10 mouse cellular contexts compared by ENCODE assay signal in the genomic region with DNA sequence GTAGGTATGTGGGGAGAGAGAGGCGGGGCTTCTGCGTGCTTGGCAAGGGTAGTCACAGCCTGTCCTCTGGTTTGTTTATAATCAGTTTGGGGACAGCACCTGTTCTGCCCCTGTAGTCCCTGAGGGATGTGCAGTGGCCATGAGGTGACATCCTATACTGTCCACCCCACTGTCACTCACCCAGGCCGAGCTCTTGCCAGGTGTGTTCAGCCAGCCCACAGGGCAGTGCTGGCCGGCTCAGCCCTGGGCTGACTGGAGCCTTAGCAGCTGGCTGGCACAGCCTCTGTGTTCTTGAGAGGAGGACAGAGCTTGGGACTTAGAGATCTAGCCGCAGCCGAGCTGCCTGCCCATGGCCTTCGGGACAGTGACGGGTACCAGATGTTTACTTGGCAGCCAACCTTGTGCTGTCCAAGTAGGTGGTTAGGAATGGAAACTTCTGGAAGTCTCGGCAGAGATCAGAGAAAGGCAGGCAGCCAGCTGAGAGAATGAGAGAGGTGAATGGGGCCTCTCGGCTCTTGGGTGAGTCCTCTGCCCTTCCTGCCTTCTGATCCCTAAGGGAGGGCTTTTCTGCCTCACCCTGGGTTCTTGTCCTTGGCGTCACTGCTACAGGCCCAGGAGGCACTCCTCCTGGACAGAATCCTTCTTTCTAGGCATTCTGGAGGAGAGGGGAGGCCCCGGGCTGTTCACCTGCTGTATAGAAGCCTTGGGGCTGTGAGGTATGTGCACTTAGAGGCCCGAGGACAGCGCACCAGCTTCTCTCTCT. TPM values are rescaled to one million over a fixed set of nuclear protein-coding genes. Genes with fewer than 3 reads are reported as not detected.
A peak's percentile ranks its signal among the peaks of the same experiment; 100 is the strongest.
DNase-seq lines count a peak whose midpoint lies in the region; ATAC-seq and TF ChIP-seq lines count a peak whose summit lies in the region.
"Had no signal": no experiment of that assay in that cellular context is flagged by ENCODE, and none has a peak within 500 bp of the region (broad histone marks: within the 10 kb centered on the region; RNA-seq: fewer than 3 reads in every experiment).

No protein-coding gene starts in this region.

- WGBS in forebrain, postnatal 0 days = 74% methylated on average over 14 of the region's 14 CpGs
- 72% methylated on average over 14 of the region's 14 CpGs for WGBS in forebrain, embryonic 14.5 days
- 42% methylated on average over 14 of the region's 14 CpGs for WGBS in heart, embryonic 15.5 days
- 73% methylated on average over 14 of the region's 14 CpGs for WGBS in liver, postnatal 0 days (ENCODE audit: insufficient replicate concordance)
- 78% methylated on average over 14 of the region's 14 CpGs for WGBS in midbrain, embryonic 11.5 days

- H3K27me3 ChIP-seq in forebrain, postnatal 0 days (ENCODE audit: insufficient read depth, low read length) = no peaks in the 10 kb centered on the region
- no peaks in the 10 kb centered on the region for H3K27me3 ChIP-seq in forebrain, embryonic 14.5 days (replicated peaks; ENCODE audit: control insufficient read depth, insufficient read depth, low read length)
- H3K27me3 ChIP-seq in heart, embryonic 15.5 days = no peaks in the 10 kb centered on the region
- H3K27me3 ChIP-seq in liver, postnatal 0 days (ENCODE audit: insufficient read depth, low read length) = no peaks in the 10 kb centered on the region
- no peaks in the 10 kb centered on the region for H3K27me3 ChIP-seq in midbrain, embryonic 11.5 days (ENCODE audit: control insufficient read depth, insufficient read depth, low read length)

- peak; percentile 27; the same call in 1 of the 2 replicates for ATAC-seq in forebrain, postnatal 0 days
- ATAC-seq in forebrain, embryonic 14.5 days = no peak
- peak; percentile 45 for ATAC-seq in heart, embryonic 15.5 days (replicated peaks; ENCODE audit: insufficient number of reproducible peaks, insufficient read depth, low FRiP score, low read depth)
- peak; percentile 83 for ATAC-seq in liver, postnatal 0 days
- ATAC-seq in midbrain, embryonic 11.5 days (ENCODE audit: low FRiP score) = no peak

- no peak for DNase-seq in forebrain, postnatal 0 days
- no peak for DNase-seq in forebrain, embryonic 14.5 days (ENCODE audit: low spot score)
- DNase-seq in adipocyte (ENCODE audit: low spot score) = peak; percentile 84
- no peak for DNase-seq in liver, postnatal 0 days
- DNase-seq in right cerebral cortex, adult 18-20 months = no peak
- no peak for DNase-seq in c-Kit-positive CD71-positive TER-119-positive erythroid progenitor cells, embryonic 14.5 days (ENCODE audit: low spot score)
- no peak for DNase-seq in midbrain, embryonic 11.5 days (ENCODE audit: low spot score, missing footprints)
- DNase-seq: cerebellum, adult 11-12 months had no signal

- no peak for TF ChIP-seq CTCF in forebrain, postnatal 0 days (IDR thresholded peaks at IDR 0.05; ENCODE audit: low read depth)
- no peak for TF ChIP-seq CTCF in liver, postnatal 0 days (IDR thresholded peaks at IDR 0.05; ENCODE audit: low read depth)

- H3K36me3 ChIP-seq in forebrain, postnatal 0 days (ENCODE audit: insufficient read depth) = no peaks in the 10 kb centered on the region
- H3K36me3 ChIP-seq in forebrain, embryonic 14.5 days (ENCODE audit: control insufficient read depth, insufficient read depth, low read length) = no peaks in the 10 kb centered on the region
- peaks cover 4% of the 10 kb centered on the region; the same call in 1 of the 2 replicates for H3K36me3 ChIP-seq in heart, embryonic 15.5 days
- H3K36me3 ChIP-seq in liver, postnatal 0 days (replicated peaks; ENCODE audit: insufficient read depth, low read length) = peaks cover 8% of the 10 kb centered on the region; the same call in 1 of the 2 replicates
- no peaks in the 10 kb centered on the region for H3K36me3 ChIP-seq in midbrain, embryonic 11.5 days (ENCODE audit: control insufficient read depth, insufficient read depth, low read length)

- H3K9ac ChIP-seq in forebrain, postnatal 0 days = no peak overlapping the region
- no peak overlapping the region for H3K9ac ChIP-seq in forebrain, embryonic 14.5 days (ENCODE audit: low read length)
- no peak overlapping the region for H3K9ac ChIP-seq in heart, embryonic 15.5 days
- no peak overlapping the region for H3K9ac ChIP-seq in liver, postnatal 0 days (replicated peaks)
- H3K9ac ChIP-seq in midbrain, embryonic 11.5 days (ENCODE audit: low read length) = no peak overlapping the region

- H3K27ac ChIP-seq in forebrain, postnatal 0 days (ENCODE audit: low read depth, low read length) = no peak overlapping the region
- no peak overlapping the region for H3K27ac ChIP-seq in forebrain, embryonic 14.5 days (ENCODE audit: low read depth, low read length)
- H3K27ac ChIP-seq in heart, embryonic 15.5 days = peak overlapping the region; percentile 50
- H3K27ac ChIP-seq in liver, postnatal 0 days (ENCODE audit: low read depth) = peak overlapping the region; percentile 35; the same call in 1 of the 2 replicates
- no peak overlapping the region for H3K27ac ChIP-seq in midbrain, embryonic 11.5 days (ENCODE audit: low read depth, low read length)
- H3K27ac ChIP-seq: macrophage had no signal

- no peak overlapping the region for H3K4me3 ChIP-seq in forebrain, postnatal 0 days (ENCODE audit: low read depth, low read length)
- H3K4me3 ChIP-seq in forebrain, embryonic 14.5 days (ENCODE audit: low read depth, low read length) = no peak overlapping the region
- H3K4me3 ChIP-seq in heart, embryonic 15.5 days = no peak overlapping the region
- no peak overlapping the region for H3K4me3 ChIP-seq in liver, postnatal 0 days (ENCODE audit: low read depth, low read length)
- H3K4me3 ChIP-seq in midbrain, embryonic 11.5 days (ENCODE audit: low read depth, low read length) = no peak overlapping the region

- no peaks in the 10 kb centered on the region for H3K4me1 ChIP-seq in forebrain, postnatal 0 days (ENCODE audit: insufficient read depth)
- H3K4me1 ChIP-seq in forebrain, embryonic 14.5 days (ENCODE audit: control insufficient read depth, insufficient read depth, low read length) = no peaks in the 10 kb centered on the region
- H3K4me1 ChIP-seq in heart, embryonic 15.5 days (replicated peaks) = peaks cover 34% of the 10 kb centered on the region
- H3K4me1 ChIP-seq in liver, postnatal 0 days (ENCODE audit: insufficient read depth) = peaks cover 25% of the 10 kb centered on the region
- H3K4me1 ChIP-seq in midbrain, embryonic 11.5 days (ENCODE audit: control insufficient read depth, insufficient read depth, low read length) = no peaks in the 10 kb centered on the region

- no peak for TF ChIP-seq EP300 in liver, postnatal 0 days (IDR thresholded peaks at IDR 0.05; ENCODE audit: low read depth)

- H3K9me3 ChIP-seq in forebrain, postnatal 0 days (ENCODE audit: low read length) = no peaks in the 10 kb centered on the region
- 0 out of 2 replicates have a peak, but pooled peaks cover 2% of the 10 kb centered on the region for H3K9me3 ChIP-seq in forebrain, embryonic 14.5 days (replicated peaks; ENCODE audit: control insufficient read depth, low read length)
- no peaks in the 10 kb centered on the region for H3K9me3 ChIP-seq in heart, embryonic 15.5 days (replicated peaks)
- H3K9me3 ChIP-seq in liver, postnatal 0 days (ENCODE audit: low read length) = no peaks in the 10 kb centered on the region
- no peaks in the 10 kb centered on the region for H3K9me3 ChIP-seq in midbrain, embryonic 11.5 days (ENCODE audit: control insufficient read depth, low read length)

- H3K4me2 ChIP-seq in forebrain, postnatal 0 days (ENCODE audit: low read depth) = no peak overlapping the region
- no peak overlapping the region for H3K4me2 ChIP-seq in forebrain, embryonic 14.5 days (ENCODE audit: low read length)
- H3K4me2 ChIP-seq in heart, embryonic 15.5 days = no peak overlapping the region
- H3K4me2 ChIP-seq in liver, postnatal 0 days (ENCODE audit: low read depth, low read length) = no peak overlapping the region
- no peak overlapping the region for H3K4me2 ChIP-seq in midbrain, embryonic 11.5 days

RNA-seq across cellular contexts. Expression of a gene that starts 12.1 kb away (rescaled TPM):
- 4.1 and 5.5 TPM in 2 replicates for total RNA-seq in forebrain, postnatal 0 days (2014; rRNA removed)
- 3.3 and 4.6 TPM in 2 replicates for polyA plus RNA-seq in forebrain, postnatal 0 days (2015; fragmentation: Nextera tagmentation; extraction: Ambion mirVana)
- 2.2 and 2.4 TPM in 2 replicates for polyA plus RNA-seq in forebrain, embryonic 14.5 days (2014; fragmentation: Nextera tagmentation; extraction: Ambion mirVana)
- polyA plus RNA-seq in heart, embryonic 15.5 days (2015; fragmentation: Nextera tagmentation; extraction: Ambion mirVana) = 24.9 and 25.2 TPM in 2 replicates
- polyA plus RNA-seq in liver, postnatal 0 days (2015; fragmentation: Nextera tagmentation; extraction: Ambion mirVana) = 5.8 and 7.1 TPM in 2 replicates
- 1.4 and 2.1 TPM in 2 replicates for polyA plus RNA-seq in midbrain, embryonic 11.5 days (2014; fragmentation: Nextera tagmentation; extraction: Ambion mirVana)

RNA-seq across cellular contexts. Expression of a gene that starts 22.3 kb away (rescaled TPM):
- total RNA-seq in forebrain, postnatal 0 days (2014; rRNA removed) = not detected in 2 replicates
- not detected in 2 replicates for polyA plus RNA-seq in forebrain, postnatal 0 days (2015; fragmentation: Nextera tagmentation; extraction: Ambion mirVana)
- not detected in 2 replicates for polyA plus RNA-seq in forebrain, embryonic 14.5 days (2014; fragmentation: Nextera tagmentation; extraction: Ambion mirVana)
- polyA plus RNA-seq in heart, embryonic 15.5 days (2015; fragmentation: Nextera tagmentation; extraction: Ambion mirVana) = 0.40 and 0.81 TPM in 2 replicates
- 0.07 and 0.15 TPM in 2 replicates for polyA plus RNA-seq in liver, postnatal 0 days (2015; fragmentation: Nextera tagmentation; extraction: Ambion mirVana)
- not detected in 2 replicates for polyA plus RNA-seq in midbrain, embryonic 11.5 days (2014; fragmentation: Nextera tagmentation; extraction: Ambion mirVana)
- polyA plus RNA-seq: macrophage had no signal

RNA-seq across cellular contexts. Expression of a gene that starts 54.4 kb away (rescaled TPM):
- 1.8 TPM in 1 of 2 replicates, not detected in the other for total RNA-seq in forebrain, postnatal 0 days (2014; rRNA removed)
- polyA plus RNA-seq in forebrain, postnatal 0 days (2015; fragmentation: Nextera tagmentation; extraction: Ambion mirVana) = 0.45 and 0.60 TPM in 2 replicates
- 0.42 and 0.62 TPM in 2 replicates for polyA plus RNA-seq in forebrain, embryonic 14.5 days (2014; fragmentation: Nextera tagmentation; extraction: Ambion mirVana)
- polyA plus RNA-seq in heart, embryonic 15.5 days (2015; fragmentation: Nextera tagmentation; extraction: Ambion mirVana) = 0.44 and 0.53 TPM in 2 replicates
- polyA plus RNA-seq in liver, postnatal 0 days (2015; fragmentation: Nextera tagmentation; extraction: Ambion mirVana) = 0.25 TPM in 1 of 2 replicates, not detected in the other
- polyA plus RNA-seq in midbrain, embryonic 11.5 days (2014; fragmentation: Nextera tagmentation; extraction: Ambion mirVana) = 0.72 and 2.1 TPM in 2 replicates

RNA-seq across cellular contexts. Expression of a gene that starts 54.7 kb away (rescaled TPM):
- 4.9 and 5.2 TPM in 2 replicates for total RNA-seq in forebrain, postnatal 0 days (2014; rRNA removed)
- 0.76 and 0.97 TPM in 2 replicates for polyA plus RNA-seq in forebrain, postnatal 0 days (2015; fragmentation: Nextera tagmentation; extraction: Ambion mirVana)
- polyA plus RNA-seq in forebrain, embryonic 14.5 days (2014; fragmentation: Nextera tagmentation; extraction: Ambion mirVana) = 4.7 and 4.8 TPM in 2 replicates
- polyA plus RNA-seq in heart, embryonic 15.5 days (2015; fragmentation: Nextera tagmentation; extraction: Ambion mirVana) = 0.19 and 0.49 TPM in 2 replicates
- polyA plus RNA-seq in liver, postnatal 0 days (2015; fragmentation: Nextera tagmentation; extraction: Ambion mirVana) = 0.13 TPM in 1 of 2 replicates, not detected in the other
- 1.7 and 2.3 TPM in 2 replicates for polyA plus RNA-seq in midbrain, embryonic 11.5 days (2014; fragmentation: Nextera tagmentation; extraction: Ambion mirVana)

Comparison
In these comparisons a context has a peak if more than half of its experiments do, and no peak if none do; other contexts are left out.
1. ATAC-seq: peak in forebrain, postnatal 0 days (single experiment), heart, embryonic 15.5 days (single experiment) and liver, postnatal 0 days (single experiment); none in forebrain, embryonic 14.5 days (single experiment) and midbrain, embryonic 11.5 days (single experiment).
2. H3K27ac ChIP-seq: peak in heart, embryonic 15.5 days (single experiment) and liver, postnatal 0 days (single experiment); none in forebrain, postnatal 0 days (single experiment), forebrain, embryonic 14.5 days (single experiment) and midbrain, embryonic 11.5 days (single experiment).